Comparison of ENCODE assay signal across 13 mouse cellular contexts in the genomic region with DNA sequence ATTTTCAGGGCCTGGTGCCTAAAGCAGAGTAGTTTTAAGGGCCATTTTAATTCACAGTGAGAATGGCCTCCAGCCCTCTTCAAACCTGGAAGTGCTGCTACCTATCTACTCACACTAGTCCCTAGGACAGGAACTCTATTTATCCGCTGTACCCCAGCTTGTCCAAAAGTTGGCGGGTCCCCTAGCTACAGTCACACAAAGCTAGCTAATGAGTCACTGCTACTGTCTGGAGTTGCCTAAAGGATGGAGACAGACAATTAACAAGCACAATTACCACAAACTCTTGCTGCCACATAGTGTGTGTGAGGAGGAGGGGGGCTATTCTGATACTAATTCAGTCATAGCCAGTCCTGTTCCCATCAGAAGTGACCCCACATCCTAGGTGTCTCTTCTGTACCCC.
"Had no signal": no experiment of that assay in that cellular context is flagged by ENCODE, and none has a peak within 500 bp of the region (broad histone marks: within the 10 kb centered on the region; RNA-seq: fewer than 3 reads in every experiment).

No protein-coding gene starts in this region.

- H3K4me3 ChIP-seq: limb, embryonic 13.5 days; midbrain, embryonic 13.5 days; neural tube, embryonic 15.5 days had no signal

- H3K36me3 ChIP-seq: limb, embryonic 13.5 days; midbrain, embryonic 13.5 days; neural tube, embryonic 15.5 days had no signal

- H3K9me3 ChIP-seq: limb, embryonic 13.5 days; midbrain, embryonic 13.5 days; neural tube, embryonic 15.5 days had no signal

- ATAC-seq: midbrain, embryonic 13.5 days had no signal

- DNase-seq: kidney, postnatal 36 days; layer of hippocampus, adult 9-11 months; left cerebral cortex, postnatal 4 days; lung, adult 2 months; lung, postnatal 14 days; right cerebral cortex, adult 18-20 months; right cerebral cortex, postnatal 25 days; thymus, postnatal 36 days had no signal

- H3K27ac ChIP-seq: kidney, postnatal 0 days; limb, embryonic 13.5 days; liver, embryonic 14.5 days; midbrain, embryonic 13.5 days; neural tube, embryonic 15.5 days had no signal

- H3K27me3 ChIP-seq: midbrain, embryonic 13.5 days; neural tube, embryonic 15.5 days had no signal

- H3K9ac ChIP-seq: limb, embryonic 13.5 days; liver, embryonic 14.5 days; midbrain, embryonic 13.5 days; neural tube, embryonic 15.5 days had no signal

- H3K4me2 ChIP-seq: limb, embryonic 13.5 days; midbrain, embryonic 13.5 days; neural tube, embryonic 15.5 days had no signal
